Mouse (Mus musculus) frontal cortex, postnatal 25 days (tissue): ENCODE measurements around the gene Actr3b.

Source experiments
- DNase-seq, 2 experiments: peaks; one replicate each; pipeline ENCODE4 v3.0.0; 2022; ENCODE audit warnings: low spot score in 2 of 2

Actr3b gene

DNA sequence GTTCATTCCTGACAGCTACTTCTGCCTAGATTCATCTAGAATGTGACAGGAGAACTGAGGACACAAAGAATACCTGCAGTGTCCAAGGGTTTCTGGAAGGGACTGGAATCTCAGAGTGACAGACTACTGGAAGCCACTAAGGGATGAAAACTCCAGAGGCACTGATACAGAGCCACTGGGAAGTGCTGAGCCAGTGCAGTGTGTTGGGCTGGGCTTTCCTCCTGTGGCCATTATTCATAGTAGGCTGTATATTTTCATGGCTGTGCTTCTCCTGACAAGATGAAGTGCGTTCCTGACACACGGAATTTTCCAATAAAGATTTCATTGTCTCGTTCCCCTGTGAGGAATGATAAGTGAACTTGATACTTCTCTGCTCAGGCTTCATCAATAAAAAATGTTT is 126.9 kb downstream of the Actr3b start:
- DNase-seq = no peak

DNA sequence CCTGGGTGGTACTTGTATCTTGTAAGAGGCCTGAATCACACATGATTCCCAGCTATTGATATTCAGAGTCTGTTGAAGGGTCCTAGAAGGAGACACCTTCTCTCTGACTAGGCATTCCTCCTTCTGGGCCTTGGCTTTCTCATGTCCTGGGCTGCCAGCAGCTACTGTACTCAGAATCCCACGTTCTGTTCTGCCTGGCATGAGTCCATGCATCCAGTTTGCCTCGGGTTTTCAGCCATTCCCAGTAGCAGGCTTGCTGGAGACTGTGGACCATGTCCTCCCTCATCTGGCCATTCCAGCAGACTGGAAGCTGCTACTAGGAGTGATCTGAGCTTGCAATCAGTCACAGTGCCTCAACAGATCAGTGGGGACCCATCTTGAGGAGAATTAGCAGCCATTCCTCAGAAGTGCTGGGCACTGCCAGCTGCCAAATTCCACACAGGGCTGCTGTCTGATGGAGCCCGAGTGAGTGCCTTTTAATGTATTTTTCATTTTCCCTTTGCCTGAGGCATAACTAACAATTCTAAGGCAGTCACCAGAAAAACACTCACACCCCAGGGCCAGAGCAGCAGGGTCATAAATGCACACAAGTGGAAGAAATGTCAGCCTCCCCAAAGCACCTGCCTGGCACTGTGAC is 130.1 kb downstream of the Actr3b start:
- DNase-seq = no peak

DNA sequence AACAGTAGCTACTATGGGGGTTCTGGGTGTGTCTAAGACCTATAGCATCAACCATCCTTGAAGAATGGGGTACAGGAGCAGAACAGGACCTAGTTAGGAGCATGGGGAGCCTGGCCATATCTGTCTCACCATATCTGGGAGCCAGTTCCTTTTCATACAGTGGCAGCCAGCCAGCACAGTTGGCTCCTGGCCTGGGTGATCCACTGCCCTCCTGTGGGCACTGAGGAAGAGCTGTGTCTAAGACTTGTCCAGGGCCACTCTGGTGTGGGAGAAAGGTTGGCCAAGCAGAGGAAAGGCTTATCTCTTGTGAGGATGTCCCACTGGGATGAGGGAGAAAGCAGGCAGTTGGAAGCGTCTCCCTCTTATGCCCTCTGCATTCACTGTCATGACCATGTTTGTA is 131.5 kb downstream of the Actr3b start:
- DNase-seq = peak in 1 of 2 experiments; percentile 5
